Mouse (Mus musculus): ENCODE measurements around the gene Nxn.

DNA sequence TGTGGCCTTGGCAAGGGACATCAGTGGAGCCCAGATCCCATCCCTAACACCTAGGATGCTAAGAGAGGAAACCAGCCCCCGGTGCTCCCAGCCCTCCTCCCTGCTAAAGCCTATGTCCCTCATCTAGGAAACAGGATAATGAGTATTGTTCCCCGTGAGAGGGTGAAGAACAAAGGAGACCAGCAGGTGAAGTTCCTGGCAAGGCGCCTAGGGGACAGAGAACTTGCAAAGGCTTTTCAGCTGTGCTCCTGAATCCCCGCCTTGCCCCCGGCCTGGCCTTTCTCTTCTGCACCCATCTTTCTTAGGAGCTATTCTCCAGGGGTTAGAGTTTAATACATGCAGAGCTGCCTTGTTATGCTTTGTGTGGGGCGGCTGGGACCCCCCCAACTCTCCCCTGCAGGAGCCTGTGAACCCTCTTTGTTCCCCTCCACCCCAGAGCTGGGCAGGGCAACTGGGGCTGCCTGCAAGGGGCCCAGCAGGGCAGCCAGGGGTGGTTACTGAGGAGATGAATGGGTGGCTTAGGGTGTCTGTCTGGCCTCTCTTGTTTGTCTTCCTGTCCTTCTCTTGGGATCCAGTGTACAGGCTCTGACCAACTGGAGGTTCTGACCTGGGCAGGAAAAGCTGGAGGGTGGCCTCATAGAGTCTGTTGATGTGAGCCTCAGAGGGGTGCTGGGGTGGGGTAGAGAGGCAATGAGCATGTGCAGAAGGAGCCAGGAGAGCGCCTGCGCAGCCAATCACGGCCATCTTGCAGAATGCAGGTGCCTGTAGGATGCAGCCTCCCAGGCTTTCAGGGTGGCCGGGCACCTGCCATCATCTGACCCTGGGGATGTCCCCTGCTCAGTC lies 138.5 kb downstream of the Nxn start:
- TF ChIP-seq CTCF (IDR thresholded peaks at IDR 0.05) (no peak), EP300 (IDR thresholded peaks at IDR 0.05) (no peak)

Measured in lung, postnatal 0 days (tissue).